Mouse (Mus musculus) kidney, adult 2 months (tissue): ENCODE measurements around the gene Tprkb. TPM values are rescaled to one million over a fixed set of nuclear protein-coding genes. Genes with fewer than 3 reads are reported as not detected.
"Not testable (repeated sequence)": the region's sequence is repeated elsewhere in the genome, so short reads cannot be mapped to it uniquely, and the experiment has no call there.

ENCODE experiments used
- DNase-seq: peaks from one replicate; pipeline ENCODE4 v3.0.0; 2021
- H3K27ac ChIP-seq: fragments of 200-500 bp; 2 replicates; pipeline ENCODE4 v1.5.1; 2012; ENCODE audit warnings: low read depth, low read length, control low read depth, inconsistent platforms; ENCODE audit not compliant: insufficient read depth
- H3K27me3 ChIP-seq: fragments of 200-500 bp; replicated peaks from 2 replicates; pipeline ENCODE4 v1.6.1; 2012; ENCODE audit warnings: mild to moderate bottlenecking, moderate library complexity, low read length, inconsistent platforms; ENCODE audit not compliant: control insufficient read depth, insufficient read depth
- H3K36me3 ChIP-seq: fragments of 200-500 bp; 2 replicates; pipeline ENCODE4 v1.6.1; 2012; ENCODE audit warnings: mild to moderate bottlenecking, moderate library complexity, low read length, inconsistent platforms; ENCODE audit not compliant: control insufficient read depth, insufficient read depth
- H3K4me1 ChIP-seq: fragments of 200-500 bp; 2 replicates; pipeline ENCODE4 v1.6.1; 2011; ENCODE audit warnings: low read length; ENCODE audit not compliant: control insufficient read depth, insufficient read depth
- H3K4me3 ChIP-seq: fragments of 200-500 bp; 2 replicates; pipeline ENCODE4 v1.5.1; 2011; ENCODE audit warnings: mild to moderate bottlenecking, low read depth, low read length, control low read depth; ENCODE audit not compliant: insufficient read depth
- CTCF ChIP-seq: fragments of 200-500 bp; conservative IDR thresholded peaks from 2 replicates; pipeline ENCODE4 v1.5.1; 2011; ENCODE audit warnings: low read depth, mild to moderate bottlenecking, control low read depth, low read length, moderate library complexity, mixed read lengths; ENCODE audit not compliant: insufficient read depth, insufficient read length
- POLR2A ChIP-seq: fragments of 200-500 bp; IDR thresholded peaks from one replicate; pipeline ENCODE4 v1.6.1; 2011; ENCODE audit warnings: low read depth, low read length, control low read depth
- WGBS: fragments of 180-500 bp; shearing (Covaris S2); methylation state at CpG from one replicate; pipeline ENCODE4 v1.1.7; 2018; 5-methylcytosine and 5-hydroxymethylcytosine counted together
- polyA plus RNA-seq: library from polyadenylated mRNA; depleted of rRNA; stranded (reverse); fragments of >200 nt; gene quantifications from 2 replicates; pipeline ENCODE4 v1.2.3, GENCODE M21; 2012

Gene Tprkb
- polyA plus RNA-seq, 1 experiment: 140 TPM

DNA sequence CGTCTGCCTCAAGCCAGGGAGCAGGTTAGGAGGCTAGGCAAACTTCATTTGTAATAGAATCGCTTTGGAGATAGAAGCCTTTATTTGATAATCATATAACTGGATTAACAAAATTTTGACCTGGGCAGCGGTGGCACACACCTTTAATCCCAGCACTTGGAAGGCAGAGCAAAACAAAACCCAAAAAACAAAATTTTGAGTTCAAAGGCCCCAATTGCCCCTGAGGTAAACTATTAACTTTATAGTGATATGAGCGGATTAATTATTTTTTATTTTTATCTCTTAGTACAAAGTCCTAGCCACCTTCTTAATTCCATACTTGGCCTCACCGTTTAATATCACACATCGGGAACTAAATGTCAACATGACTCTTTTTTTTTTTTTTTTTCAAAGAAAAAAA, 4.9 kb downstream of the Tprkb start:
- Histone ChIP-seq H3K27ac (peak overlapping the region; percentile 92), H3K4me3 (peak overlapping the region; percentile 55), H3K36me3 (peaks cover 1% of the 10 kb centered on the region; the same call in 1 of the 2 replicates), H3K27me3 (no peaks in the 10 kb centered on the region), H3K4me1 (peaks cover 11% of the 10 kb centered on the region; the same call in 1 of the 2 replicates)
- no peak for TF ChIP-seq CTCF
- no peak for TF ChIP-seq POLR2A
- peak; percentile 74 for DNase-seq
- WGBS: 58% methylated on average over 6 of the region's 6 CpGs

DNA sequence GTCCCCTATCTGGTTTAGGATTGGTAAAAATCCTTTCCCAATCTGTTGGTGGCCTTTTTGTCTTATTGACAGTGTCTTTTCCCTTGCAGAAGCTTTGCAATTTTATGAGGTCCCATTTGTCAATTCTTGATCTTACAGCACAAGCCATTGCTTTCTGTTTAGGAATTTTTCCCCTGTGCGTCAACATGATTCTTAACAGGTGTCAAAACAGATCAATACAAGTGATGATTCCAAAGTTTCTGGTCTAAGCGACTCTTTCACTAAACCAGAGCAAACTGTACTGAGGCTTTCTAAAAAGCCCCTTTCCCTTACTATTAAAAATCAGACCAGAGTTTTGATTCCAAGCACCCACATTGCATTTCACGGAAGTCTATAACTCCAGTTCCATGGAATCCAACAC, 6.7 kb downstream of the Tprkb start:
- WGBS: 87% methylated on average over 3 of the region's 3 CpGs
- not testable (repeated sequence) for H3K27me3 ChIP-seq, H3K4me3 ChIP-seq, DNase-seq, H3K36me3 ChIP-seq
- peaks cover 11% of the 10 kb centered on the region; the same call in 1 of the 2 replicates for H3K4me1 ChIP-seq
- H3K27ac ChIP-seq: peak overlapping the region; percentile 74

DNA sequence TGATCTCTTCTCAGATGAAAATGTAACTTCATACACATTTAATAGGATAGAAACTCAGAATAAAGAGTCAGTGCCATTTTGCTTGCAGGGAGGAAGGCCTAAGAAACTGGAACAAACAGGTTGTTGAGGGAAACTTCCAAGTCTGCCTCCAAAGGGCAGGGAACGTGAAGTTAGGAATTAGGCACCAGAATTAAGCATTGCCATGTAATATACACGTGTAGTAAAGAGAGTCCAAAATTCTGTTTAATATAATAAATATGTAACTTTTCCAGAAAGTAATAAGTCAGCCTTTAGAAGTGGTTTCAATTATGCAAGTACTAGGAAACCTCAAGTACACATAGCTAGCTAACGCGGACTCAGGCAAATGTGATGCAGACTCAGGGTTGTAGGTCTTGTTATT, 7.7 kb downstream of the Tprkb start:
- Histone ChIP-seq H3K27me3 (no peaks in the 10 kb centered on the region), H3K4me3 (no peak overlapping the region), H3K27ac (peak overlapping the region; percentile 97), H3K4me1 (peaks cover 11% of the 10 kb centered on the region; the same call in 1 of the 2 replicates), H3K36me3 (peaks cover 4% of the 10 kb centered on the region)
- peak; percentile 86 for DNase-seq
- 44% methylated on average over 4 of the region's 4 CpGs for WGBS
- TF ChIP-seq CTCF (no peak), POLR2A (no peak)

DNA sequence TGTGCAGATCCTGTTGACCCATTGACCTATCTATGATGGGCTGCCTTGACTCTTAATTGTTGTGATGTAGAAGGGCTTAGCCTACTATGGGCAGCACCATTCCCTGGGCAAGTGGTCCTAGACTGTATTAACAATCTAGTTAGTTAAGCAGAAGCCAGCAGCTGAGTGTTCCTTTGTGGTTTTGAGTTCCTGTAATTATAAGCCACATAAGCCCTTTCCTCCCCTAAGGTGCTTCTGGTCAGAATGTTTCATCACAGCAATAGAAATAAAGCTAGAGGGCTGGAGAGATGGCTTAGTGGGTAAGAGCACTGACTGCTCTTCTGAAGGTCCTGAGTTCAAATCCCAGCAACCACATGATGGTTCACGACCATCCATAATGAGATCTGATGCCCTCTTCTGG, 12.0 kb downstream of the Tprkb start:
- Histone ChIP-seq H3K4me3 (no peak overlapping the region), H3K36me3 (peaks cover 21% of the 10 kb centered on the region), H3K4me1 (peaks cover 29% of the 10 kb centered on the region), H3K27me3 (no peaks in the 10 kb centered on the region), H3K27ac (no peak overlapping the region)
- TF ChIP-seq CTCF: no peak
- TF ChIP-seq POLR2A: no peak
- 93% methylated on average over 1 of the region's 1 CpGs for WGBS
- DNase-seq: no peak

DNA sequence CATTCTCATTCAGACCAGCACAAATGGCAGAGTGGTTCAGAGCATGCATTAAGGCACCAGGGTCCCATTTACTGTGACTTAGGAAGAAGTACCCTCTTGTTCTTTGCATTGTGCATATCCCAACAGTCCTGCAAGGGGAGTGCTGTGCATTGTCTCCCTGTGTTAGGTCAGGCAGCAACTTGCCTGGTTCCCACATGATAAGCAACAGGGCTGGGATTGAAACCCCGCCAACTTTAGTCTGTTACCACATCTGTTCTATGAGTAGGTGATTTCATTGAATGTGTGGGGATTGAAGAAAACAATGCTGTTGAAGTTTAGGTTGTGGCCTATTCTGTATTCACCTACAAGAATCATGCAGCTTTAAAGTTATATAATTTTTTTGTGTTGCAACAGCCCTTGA, 15.0 kb downstream of the Tprkb start:
- WGBS: 69% methylated on average over 1 of the region's 1 CpGs
- no peaks in the 10 kb centered on the region for H3K27me3 ChIP-seq
- H3K4me3 ChIP-seq: no peak overlapping the region
- peaks cover 28% of the 10 kb centered on the region for H3K4me1 ChIP-seq
- TF ChIP-seq CTCF (no peak), POLR2A (no peak)
- H3K27ac ChIP-seq: peak overlapping the region; percentile 98
- peaks cover 20% of the 10 kb centered on the region for H3K36me3 ChIP-seq
- no peak for DNase-seq

DNA sequence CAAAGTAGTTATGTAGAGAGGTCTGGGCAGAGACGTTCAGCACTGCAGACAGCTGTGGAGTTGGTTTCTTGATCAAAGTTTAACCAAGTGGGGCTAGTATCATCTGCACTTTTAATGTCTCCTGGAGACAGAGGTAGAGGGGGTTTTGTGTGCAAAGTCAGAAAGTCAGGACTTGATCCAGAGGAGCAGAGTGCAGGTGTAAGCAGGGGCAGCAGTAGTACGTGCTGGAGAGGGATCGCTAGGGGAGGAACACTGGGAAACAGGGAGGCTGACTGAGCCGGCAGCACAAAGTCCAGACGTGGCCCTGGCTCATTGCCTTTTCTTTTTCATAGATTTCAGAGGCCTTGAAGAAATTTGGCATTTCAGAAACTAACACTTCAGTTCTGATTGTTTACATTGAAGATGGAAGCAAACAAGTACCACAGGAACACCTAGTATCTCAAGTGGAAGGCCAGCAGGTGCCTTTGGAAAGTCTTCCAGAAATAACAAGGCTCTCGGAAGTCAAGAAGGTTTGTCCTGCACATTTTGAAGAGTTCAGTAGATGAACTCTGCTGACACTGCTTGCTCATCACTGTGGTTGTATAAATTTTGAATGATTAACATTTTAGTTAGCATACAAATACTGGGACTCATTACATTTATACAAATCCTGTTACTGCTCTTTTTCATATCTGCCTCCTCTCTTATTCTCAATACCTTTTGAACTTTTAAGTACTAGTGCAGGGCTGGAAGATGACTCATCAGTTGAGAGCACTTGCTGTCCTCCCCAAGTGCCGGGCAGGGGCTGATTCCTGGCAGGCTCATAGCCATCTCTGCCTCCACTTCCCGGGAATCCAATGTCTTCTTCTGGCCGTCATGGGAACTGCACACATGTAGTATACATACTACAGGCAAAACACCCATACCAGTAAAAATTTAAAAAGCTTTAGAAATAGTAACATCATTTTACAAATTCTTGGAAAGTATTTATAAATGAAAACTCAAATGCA, 16.1 kb downstream of the Tprkb start:
- Histone ChIP-seq H3K36me3 (peaks cover 19% of the 10 kb centered on the region), H3K27me3 (no peaks in the 10 kb centered on the region), H3K4me3 (no peak overlapping the region), H3K27ac (peak overlapping the region; percentile 98), H3K4me1 (peaks cover 28% of the 10 kb centered on the region)
- WGBS: 62% methylated on average over 9 of the region's 9 CpGs
- TF ChIP-seq CTCF (no peak), POLR2A (no peak)
- peak; percentile 92 for DNase-seq

DNA sequence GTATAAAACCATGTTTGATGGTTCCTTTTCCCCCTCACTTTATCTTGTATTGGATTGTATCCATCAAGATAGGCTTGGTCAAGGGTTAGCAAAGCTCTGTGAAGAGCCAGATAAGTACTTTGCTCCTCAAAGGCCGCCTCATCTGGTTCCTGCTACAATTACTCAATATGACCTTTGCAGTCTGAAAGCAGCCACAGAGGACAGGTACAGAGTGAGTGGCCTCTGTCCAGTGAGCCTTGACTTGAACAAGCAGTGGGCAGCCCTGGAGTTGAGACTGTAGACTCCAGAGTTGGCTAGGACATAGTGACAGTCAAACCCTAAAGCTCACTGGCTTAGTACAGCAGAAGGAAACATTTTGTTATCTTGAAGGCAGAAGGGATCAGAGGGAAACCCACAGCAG, 17.6 kb downstream of the Tprkb start:
- peaks cover 32% of the 10 kb centered on the region for H3K4me1 ChIP-seq
- H3K27me3 ChIP-seq: no peaks in the 10 kb centered on the region
- TF ChIP-seq POLR2A: no peak
- TF ChIP-seq CTCF: no peak
- peak overlapping the region; percentile 77 for H3K27ac ChIP-seq
- H3K4me3 ChIP-seq: no peak overlapping the region
- peak; percentile 90 for DNase-seq
- H3K36me3 ChIP-seq: peaks cover 18% of the 10 kb centered on the region
- WGBS: 62% methylated on average over 1 of the region's 1 CpGs
